Mouse (Mus musculus): ENCODE data around the gene Ncoa7.

Gene Ncoa7

GRCm38 (mm10) chr10:30745238-30745974, 57.7 kb downstream of the Ncoa7 start:
- peak; percentile 59 to 76 for DNase-seq

GRCm38 (mm10) chr10:30743275-30743674, 59.9 kb downstream of the Ncoa7 start:
- DNase-seq, result no peak

GRCm38 (mm10) chr10:30738403-30738802, 64.7 kb downstream of the Ncoa7 start:
- DNase-seq, result no peak

- DNase-seq, result no peak
These were observed 65.8 kb downstream of the Ncoa7 start for GRCm38 (mm10) chr10:30737323-30737722.

- no peak for DNase-seq
These were observed 69.9 kb downstream of the Ncoa7 start for GRCm38 (mm10) chr10:30733148-30733785.

GRCm38 (mm10) chr10:30731321-30731914, 71.7 kb downstream of the Ncoa7 start:
- DNase-seq, result peak in 1 of 2 experiments; percentile 15

GRCm38 (mm10) chr10:30730791-30731190, 72.3 kb downstream of the Ncoa7 start:
- no peak for DNase-seq

- peak; percentile 18 to 41 for DNase-seq
These were observed 73.7 kb downstream of the Ncoa7 start for GRCm38 (mm10) chr10:30729157-30730096.

- DNase-seq, result no peak
These were observed 80.1 kb downstream of the Ncoa7 start for GRCm38 (mm10) chr10:30723014-30723413.

GRCm38 (mm10) chr10:30720556-30720955, 82.6 kb downstream of the Ncoa7 start:
- DNase-seq, result no peak

- no peak for DNase-seq
These were observed 83.2 kb downstream of the Ncoa7 start for GRCm38 (mm10) chr10:30719947-30720346.

GRCm38 (mm10) chr10:30718703-30719340, 84.3 kb downstream of the Ncoa7 start:
- peak; percentile 37 to 53 for DNase-seq

- DNase-seq, result no peak
These were observed 87.0 kb downstream of the Ncoa7 start for GRCm38 (mm10) chr10:30716171-30716570.

- DNase-seq, result no peak
These were observed 90.6 kb downstream of the Ncoa7 start for GRCm38 (mm10) chr10:30712540-30712939.

GRCm38 (mm10) chr10:30709846-30710403, 93.2 kb downstream of the Ncoa7 start:
- no peak for DNase-seq

- DNase-seq, result no peak
These were observed 95.1 kb downstream of the Ncoa7 start for GRCm38 (mm10) chr10:30708039-30708438.

- no peak for DNase-seq
These were observed 100.5 kb downstream of the Ncoa7 start for GRCm38 (mm10) chr10:30702663-30703062.

GRCm38 (mm10) chr10:30686862-30687261, 116.3 kb downstream of the Ncoa7 start:
- DNase-seq, result no peak

GRCm38 (mm10) chr10:30683449-30683848, 119.7 kb downstream of the Ncoa7 start:
- DNase-seq, result no peak

- DNase-seq, result peak in 1 of 2 experiments; percentile 43
These were observed 123.4 kb downstream of the Ncoa7 start for GRCm38 (mm10) chr10:30679756-30680155.

GRCm38 (mm10) chr10:30678051-30678450, 125.1 kb downstream of the Ncoa7 start:
- DNase-seq, result peak in 1 of 2 experiments; percentile 37

- no peak for DNase-seq
These were observed 128.3 kb downstream of the Ncoa7 start for GRCm38 (mm10) chr10:30674825-30675224.
